Comparison of ENCODE assay signal across 8 mouse cellular contexts in genomic region chr11:115722638-115723037, GRCm38 (mm10). TPM values are rescaled to one million over a fixed set of nuclear protein-coding genes. Genes with fewer than 3 reads are reported as not detected.
A peak's percentile ranks its signal among the peaks of the same experiment; 100 is the strongest.
DNase-seq lines count a peak whose midpoint lies in the region; ATAC-seq and TF ChIP-seq lines count a peak whose summit lies in the region.

No protein-coding gene starts in this region.

- peak; percentile 77 for DNase-seq in midbrain, embryonic 10.5 days (ENCODE audit: low spot score)
- peak; percentile 79 for DNase-seq in embryonic facial prominence, embryonic 10.5 days (ENCODE audit: low spot score)
- DNase-seq in heart, adult 18-20 months: peak; percentile 88 to 95
- peak; percentile 96 for DNase-seq in kidney, adult 2 months

- no peaks in the 10 kb centered on the region for H3K9me3 ChIP-seq in midbrain, embryonic 10.5 days (replicated peaks)
- H3K9me3 ChIP-seq in midbrain, embryonic 13.5 days: no peaks in the 10 kb centered on the region
- no peaks in the 10 kb centered on the region for H3K9me3 ChIP-seq in embryonic facial prominence, embryonic 10.5 days
- no peaks in the 10 kb centered on the region for H3K9me3 ChIP-seq in limb, embryonic 15.5 days
- H3K9me3 ChIP-seq in stomach, embryonic 14.5 days (ENCODE audit: control insufficient read depth, low read depth, low read length): no peaks in the 10 kb centered on the region

- H3K4me2 ChIP-seq in midbrain, embryonic 13.5 days (replicated peaks): no peak overlapping the region
- peak overlapping the region; percentile 42 for H3K4me2 ChIP-seq in limb, embryonic 15.5 days
- peak overlapping the region; percentile 65 for H3K4me2 ChIP-seq in myocyte (ENCODE audit: low read depth)
- H3K4me2 ChIP-seq in stomach, embryonic 14.5 days (replicated peaks; ENCODE audit: low read depth, low read length): 0 out of 2 replicates have a peak overlapping the region, but pooled peaks have one; percentile 18

- H3ac ChIP-seq in myocyte (ENCODE audit: control insufficient read depth, insufficient read length): no peak overlapping the region

- no peaks in the 10 kb centered on the region for H3K79me2 ChIP-seq in myocyte (ENCODE audit: control insufficient read depth, insufficient read depth)

- TF ChIP-seq CTCF in kidney, adult 2 months (conservative IDR thresholded peaks at IDR 0.05; ENCODE audit: insufficient read depth, insufficient read length, low read depth, low read length): peak; percentile 98

- peaks cover 4% of the 10 kb centered on the region for H3K4me1 ChIP-seq in midbrain, embryonic 10.5 days
- H3K4me1 ChIP-seq in midbrain, embryonic 13.5 days (replicated peaks): no peaks in the 10 kb centered on the region
- peaks cover 4% of the 10 kb centered on the region; the same call in 1 of the 2 replicates for H3K4me1 ChIP-seq in embryonic facial prominence, embryonic 10.5 days
- peaks cover 6% of the 10 kb centered on the region; the same call in 1 of the 2 replicates for H3K4me1 ChIP-seq in kidney, adult 2 months (ENCODE audit: control insufficient read depth, insufficient read depth, low read length)
- H3K4me1 ChIP-seq in limb, embryonic 15.5 days: peaks cover 7% of the 10 kb centered on the region
- H3K4me1 ChIP-seq in stomach, embryonic 14.5 days (ENCODE audit: control insufficient read depth, insufficient read depth, low read length): no peaks in the 10 kb centered on the region

- H3K27ac ChIP-seq in midbrain, embryonic 10.5 days (replicated peaks): peak overlapping the region; percentile 43
- no peak overlapping the region for H3K27ac ChIP-seq in midbrain, embryonic 13.5 days
- H3K27ac ChIP-seq in embryonic facial prominence, embryonic 10.5 days (replicated peaks): no peak overlapping the region
- H3K27ac ChIP-seq in kidney, adult 2 months (ENCODE audit: insufficient read depth, low read depth, low read length): peak overlapping the region; percentile 81
- peak overlapping the region; percentile 88 for H3K27ac ChIP-seq in limb, embryonic 15.5 days
- 0 out of 2 replicates have a peak overlapping the region, but pooled peaks have one; percentile 21 for H3K27ac ChIP-seq in stomach, embryonic 14.5 days (ENCODE audit: low read length)

- H3K27me3 ChIP-seq in midbrain, embryonic 10.5 days (ENCODE audit: low read depth, poor library complexity, severe bottlenecking): no peaks in the 10 kb centered on the region
- H3K27me3 ChIP-seq in midbrain, embryonic 13.5 days: no peaks in the 10 kb centered on the region
- no peaks in the 10 kb centered on the region for H3K27me3 ChIP-seq in embryonic facial prominence, embryonic 10.5 days (replicated peaks; ENCODE audit: low read depth, poor library complexity, severe bottlenecking)
- H3K27me3 ChIP-seq in kidney, adult 2 months (replicated peaks; ENCODE audit: control insufficient read depth, insufficient read depth, low read length): no peaks in the 10 kb centered on the region
- H3K27me3 ChIP-seq in limb, embryonic 15.5 days: no peaks in the 10 kb centered on the region
- no peaks in the 10 kb centered on the region for H3K27me3 ChIP-seq in myocyte (ENCODE audit: control insufficient read depth, insufficient read depth, insufficient read length)
- H3K27me3 ChIP-seq in stomach, embryonic 14.5 days (ENCODE audit: control insufficient read depth, insufficient read depth, low read length): no peaks in the 10 kb centered on the region

- TF ChIP-seq POLR2A in kidney, adult 2 months (IDR thresholded peaks at IDR 0.05; ENCODE audit: low read depth, low read length): no peak
- no peak for TF ChIP-seq POLR2A in myocyte (IDR thresholded peaks at IDR 0.05; ENCODE audit: insufficient read length, low read depth)

- no peaks in the 10 kb centered on the region for H3K36me3 ChIP-seq in midbrain, embryonic 10.5 days
- no peaks in the 10 kb centered on the region for H3K36me3 ChIP-seq in midbrain, embryonic 13.5 days
- no peaks in the 10 kb centered on the region for H3K36me3 ChIP-seq in embryonic facial prominence, embryonic 10.5 days (replicated peaks)
- no peaks in the 10 kb centered on the region for H3K36me3 ChIP-seq in kidney, adult 2 months (ENCODE audit: control insufficient read depth, insufficient read depth, low read length)
- no peaks in the 10 kb centered on the region for H3K36me3 ChIP-seq in limb, embryonic 15.5 days
- H3K36me3 ChIP-seq in myocyte (ENCODE audit: control insufficient read depth, insufficient read depth): no peaks in the 10 kb centered on the region
- H3K36me3 ChIP-seq in stomach, embryonic 14.5 days (ENCODE audit: control insufficient read depth, insufficient read depth, low read length): no peaks in the 10 kb centered on the region

- no peak for ATAC-seq in midbrain, embryonic 13.5 days
- ATAC-seq in limb, embryonic 15.5 days (ENCODE audit: insufficient number of reproducible peaks, low FRiP score, low TSS enrichment, low read depth): peak; percentile 75
- ATAC-seq in stomach, embryonic 14.5 days (ENCODE audit: insufficient number of reproducible peaks, insufficient read depth, low FRiP score, low read depth): no peak

- H3K9ac ChIP-seq in midbrain, embryonic 13.5 days (replicated peaks): no peak overlapping the region
- H3K9ac ChIP-seq in limb, embryonic 15.5 days: no peak overlapping the region
- H3K9ac ChIP-seq in stomach, embryonic 14.5 days (replicated peaks; ENCODE audit: low read depth, low read length): no peak overlapping the region

- WGBS in midbrain, embryonic 10.5 days: 22% methylated on average over 14 of the region's 14 CpGs
- 16% methylated on average over 14 of the region's 14 CpGs for WGBS in midbrain, embryonic 13.5 days
- WGBS in embryonic facial prominence, embryonic 10.5 days: 19% methylated on average over 14 of the region's 14 CpGs
- 4% methylated on average over 14 of the region's 14 CpGs for WGBS in kidney, adult 2 months
- 5% methylated on average over 14 of the region's 14 CpGs for WGBS in limb, embryonic 15.5 days
- 20% methylated on average over 14 of the region's 14 CpGs for WGBS in stomach, embryonic 14.5 days

- peak overlapping the region; percentile 27; the same call in 1 of the 2 replicates for H3K4me3 ChIP-seq in midbrain, embryonic 10.5 days
- H3K4me3 ChIP-seq in midbrain, embryonic 13.5 days (replicated peaks): no peak overlapping the region
- peak overlapping the region; percentile 38 for H3K4me3 ChIP-seq in embryonic facial prominence, embryonic 10.5 days
- H3K4me3 ChIP-seq in kidney, adult 2 months (ENCODE audit: insufficient read depth, low read depth, low read length): peak overlapping the region; percentile 5; the same call in 1 of the 2 replicates
- peak overlapping the region; percentile 21 for H3K4me3 ChIP-seq in limb, embryonic 15.5 days
- H3K4me3 ChIP-seq in myocyte: no peak overlapping the region
- no peak overlapping the region for H3K4me3 ChIP-seq in stomach, embryonic 14.5 days (ENCODE audit: low read depth, low read length)

TF ChIP-seq in myocyte, 11 proteins besides CTCF, POLR2A, EP300 and RAD21:
- TF ChIP-seq MYOG (IDR thresholded peaks at IDR 0.05; ENCODE audit: control insufficient read depth in 1 of 3, insufficient read depth in 1 of 3, insufficient read length in 2 of 3, low read depth in 2 of 3) (no peak), SRF (IDR thresholded peaks at IDR 0.05; ENCODE audit: control insufficient read depth, insufficient read length, low read depth) (no peak), TCF3 (IDR thresholded peaks at IDR 0.05; ENCODE audit: insufficient read length, low read depth) (no peak), REST (IDR thresholded peaks at IDR 0.05; ENCODE audit: insufficient read depth, insufficient read length) (no peak), POLR2AphosphoS2 (IDR thresholded peaks at IDR 0.05; ENCODE audit: insufficient read length, low read depth) (no peak), CEBPB (IDR thresholded peaks at IDR 0.05; ENCODE audit: insufficient read depth, poor library complexity, severe bottlenecking) (no peak), TCF12 (IDR thresholded peaks at IDR 0.05; ENCODE audit: insufficient read depth, poor library complexity, severe bottlenecking) (no peak), MAX (IDR thresholded peaks at IDR 0.05; ENCODE audit: low read depth) (no peak), MYOD1 (IDR thresholded peaks at IDR 0.05; ENCODE audit: control insufficient read depth in 1 of 3, insufficient read length in 2 of 3, low read depth in 2 of 3) (no peak), USF1 (IDR thresholded peaks at IDR 0.05; ENCODE audit: low read depth) (no peak), E2F4 (IDR thresholded peaks at IDR 0.05; ENCODE audit: insufficient read depth) (no peak)

RNA-seq across cellular contexts. Expression of gene Grb2, which starts 14.2 kb away (rescaled TPM):
- 81.7 and 88.3 TPM in 2 replicates for polyA plus RNA-seq in midbrain, embryonic 10.5 days (2016; fragmentation: Nextera tagmentation; extraction: Ambion mirVana)
- 165 and 176 TPM in 2 replicates for polyA plus RNA-seq in midbrain, embryonic 13.5 days (2015; fragmentation: Nextera tagmentation; extraction: Ambion mirVana)
- 73.5 and 76.0 TPM in 2 replicates for polyA plus RNA-seq in embryonic facial prominence, embryonic 10.5 days (2016; fragmentation: Nextera tagmentation; extraction: Ambion mirVana)
- 100 to 1,000 TPM in 1 of 2 experiments, 10 to 100 TPM in 1; 98.4 to 111 TPM for total RNA-seq in heart, adult 18-20 months (2021)
- 34.1 and 42.6 TPM in 2 replicates for polyA plus RNA-seq in kidney, adult 2 months (2012; rRNA removed)
- 87.7 and 93.9 TPM in 2 replicates for polyA plus RNA-seq in limb, embryonic 15.5 days (2015; fragmentation: Nextera tagmentation; extraction: Ambion mirVana)
- 71.2 TPM for polyA plus RNA-seq in myocyte (2012; fragmentation: generic; extraction: Trizol)
- 39.6 and 55.0 TPM in 2 replicates for polyA plus RNA-seq in stomach, embryonic 14.5 days (2014; fragmentation: Nextera tagmentation; extraction: Ambion mirVana)

RNA-seq across cellular contexts. Expression of gene Tmem94, which starts 42.6 kb away (rescaled TPM):
- 39.6 and 45.2 TPM in 2 replicates for polyA plus RNA-seq in midbrain, embryonic 10.5 days (2016; fragmentation: Nextera tagmentation; extraction: Ambion mirVana)
- polyA plus RNA-seq in midbrain, embryonic 13.5 days (2015; fragmentation: Nextera tagmentation; extraction: Ambion mirVana): 29.9 and 31.0 TPM in 2 replicates
- 34.6 and 38.9 TPM in 2 replicates for polyA plus RNA-seq in embryonic facial prominence, embryonic 10.5 days (2016; fragmentation: Nextera tagmentation; extraction: Ambion mirVana)
- 100 to 1,000 TPM in 1 of 2 experiments, 10 to 100 TPM in 1; 96.6 to 104 TPM for total RNA-seq in heart, adult 18-20 months (2021)
- polyA plus RNA-seq in kidney, adult 2 months (2012; rRNA removed): 77.1 and 97.8 TPM in 2 replicates
- polyA plus RNA-seq in limb, embryonic 15.5 days (2015; fragmentation: Nextera tagmentation; extraction: Ambion mirVana): 23.6 and 28.1 TPM in 2 replicates
- polyA plus RNA-seq in myocyte (2012; fragmentation: generic; extraction: Trizol): 19.6 TPM
- polyA plus RNA-seq in stomach, embryonic 14.5 days (2014; fragmentation: Nextera tagmentation; extraction: Ambion mirVana): 13.7 and 17.0 TPM in 2 replicates

Comparison
In these comparisons a context has a peak if more than half of its experiments do, and no peak if none do; other contexts are left out.
1. H3K27ac ChIP-seq: peak in midbrain, embryonic 10.5 days (single experiment), kidney, adult 2 months (single experiment), limb, embryonic 15.5 days (single experiment) and stomach, embryonic 14.5 days (single experiment); none in midbrain, embryonic 13.5 days (single experiment) and embryonic facial prominence, embryonic 10.5 days (single experiment).
2. H3K4me3 ChIP-seq: peak in midbrain, embryonic 10.5 days (single experiment), embryonic facial prominence, embryonic 10.5 days (single experiment), kidney, adult 2 months (single experiment) and limb, embryonic 15.5 days (single experiment); none in midbrain, embryonic 13.5 days (single experiment), myocyte (single experiment) and stomach, embryonic 14.5 days (single experiment).
3. Peak in every context shown above with its lines, with median percentiles within 50 percentile points of each other: DNase-seq.